Mouse (Mus musculus): ENCODE measurements around the gene Camkmt. TPM values are rescaled to one million over a fixed set of nuclear protein-coding genes. Genes with fewer than 3 reads are reported as not detected.

The Camkmt gene
- polyA plus RNA-seq, 1 experiment from 2014 or later = 8.2 TPM

DNA sequence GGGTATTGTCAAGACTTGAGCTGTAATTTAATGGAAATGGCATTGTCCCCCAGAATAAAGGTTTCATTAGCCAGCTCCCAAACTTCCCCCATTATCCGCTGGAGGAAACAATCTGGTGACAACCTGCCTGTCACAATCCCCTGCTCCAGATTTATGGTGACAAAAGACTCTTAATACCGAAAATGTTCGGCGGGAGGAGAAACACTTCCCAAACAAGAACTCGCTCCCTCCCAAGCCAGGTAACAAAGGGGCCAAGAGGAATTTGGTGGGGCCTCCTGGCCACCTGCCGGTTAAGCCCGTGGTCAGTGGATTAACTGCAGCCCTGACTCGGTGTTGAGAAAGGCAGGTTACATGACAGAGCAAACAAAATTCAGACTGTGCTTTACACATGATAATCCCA is 383.5 kb downstream of the Camkmt start:
- WGBS = 10% methylated on average over 8 of the region's 8 CpGs
- Histone ChIP-seq H3K9ac (ENCODE audit: low read length) (no peak overlapping the region), H3K4me1 (ENCODE audit: control insufficient read depth in 2 of 2, insufficient read depth in 2 of 2, low read length in 2 of 2) (no peaks in the 10 kb centered on the region; a peak in 1 of 4 replicates), H3K9me3 (ENCODE audit: control insufficient read depth, low read length) (no peaks in the 10 kb centered on the region), H3K27me3 (ENCODE audit: control insufficient read depth, insufficient read depth, low read length) (peaks cover 88% of the 10 kb centered on the region), H3K36me3 (ENCODE audit: control insufficient read depth, insufficient read depth, low read length) (no peaks in the 10 kb centered on the region), H3K4me3 (ENCODE audit: control insufficient read depth in 1 of 2, insufficient read depth in 1 of 2, low read depth in 1 of 2, low read length in 2 of 2) (no peak overlapping the region), H3K27ac (replicated peaks in 1 of 2; ENCODE audit: control insufficient read depth in 1 of 2, insufficient read depth in 1 of 2, low read depth in 2 of 2, low read length in 2 of 2) (no peak overlapping the region), H3K4me2 (ENCODE audit: low read length) (no peak overlapping the region)
- no peak for ATAC-seq (ENCODE audit: insufficient number of reproducible peaks, insufficient read depth, low FRiP score, low read depth)

DNA sequence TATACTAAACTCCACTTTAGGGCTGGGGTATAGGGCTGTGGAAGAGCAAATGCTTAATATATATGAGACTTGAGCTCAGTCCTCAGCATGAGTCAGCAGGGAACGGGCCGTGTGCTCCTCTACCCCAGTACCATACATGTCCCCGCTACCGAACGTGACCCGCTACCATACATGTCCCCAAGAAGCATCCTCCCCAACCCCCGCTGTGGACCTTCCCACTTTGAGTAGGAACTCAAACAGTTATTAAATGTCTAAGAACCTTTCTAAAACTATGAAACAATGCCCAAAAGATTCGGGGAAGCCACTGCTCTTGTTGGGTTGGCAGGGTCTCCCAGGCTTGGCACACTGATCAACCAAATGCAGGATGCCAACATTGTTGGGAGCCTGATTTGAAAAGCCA is 390.9 kb downstream of the Camkmt start:
- Histone ChIP-seq H3K27ac (replicated peaks in 1 of 2; ENCODE audit: control insufficient read depth in 1 of 2, insufficient read depth in 1 of 2, low read depth in 2 of 2, low read length in 2 of 2) (no peak overlapping the region), H3K36me3 (ENCODE audit: control insufficient read depth, insufficient read depth, low read length) (no peaks in the 10 kb centered on the region), H3K9me3 (ENCODE audit: control insufficient read depth, low read length) (no peaks in the 10 kb centered on the region), H3K4me1 (ENCODE audit: control insufficient read depth in 2 of 2, insufficient read depth in 2 of 2, low read length in 2 of 2) (peaks cover 0 to 3% of the 10 kb centered on the region in 2 experiments; a peak in 1 of 4 replicates), H3K4me3 (ENCODE audit: control insufficient read depth in 1 of 2, insufficient read depth in 1 of 2, low read depth in 1 of 2, low read length in 2 of 2) (no peak overlapping the region), H3K9ac (ENCODE audit: low read length) (no peak overlapping the region), H3K4me2 (ENCODE audit: low read length) (no peak overlapping the region), H3K27me3 (ENCODE audit: control insufficient read depth, insufficient read depth, low read length) (peaks cover 90% of the 10 kb centered on the region)
- no peak for ATAC-seq (ENCODE audit: insufficient number of reproducible peaks, insufficient read depth, low FRiP score, low read depth)
- 87% methylated on average over 8 of the region's 8 CpGs for WGBS

DNA sequence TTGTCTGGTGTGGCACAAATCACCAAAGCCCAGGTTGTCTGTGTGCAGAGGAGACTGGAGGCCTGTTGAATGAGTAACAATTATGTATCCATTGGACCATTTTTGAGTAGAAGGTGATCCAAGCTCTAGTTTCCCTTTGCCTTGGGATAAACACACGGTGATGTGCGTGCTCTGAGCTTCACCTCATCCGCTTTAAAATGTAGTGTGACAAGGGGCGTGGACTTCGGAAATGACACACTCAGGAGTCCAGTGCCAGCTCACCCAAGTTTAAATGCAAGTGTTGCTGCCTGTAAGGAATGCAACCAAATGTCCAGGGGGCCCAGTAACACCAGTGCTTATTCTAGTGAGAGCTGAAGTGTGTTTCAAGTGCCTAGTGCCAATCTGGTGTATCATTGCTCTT is 392.7 kb downstream of the Camkmt start:
- no peak overlapping the region for H3K4me2 ChIP-seq (ENCODE audit: low read length)
- H3K9ac ChIP-seq (ENCODE audit: low read length) = no peak overlapping the region
- H3K36me3 ChIP-seq (ENCODE audit: control insufficient read depth, insufficient read depth, low read length) = no peaks in the 10 kb centered on the region
- no peak for ATAC-seq (ENCODE audit: insufficient number of reproducible peaks, insufficient read depth, low FRiP score, low read depth)
- H3K9me3 ChIP-seq (ENCODE audit: control insufficient read depth, low read length) = no peaks in the 10 kb centered on the region
- no peak overlapping the region for H3K27ac ChIP-seq (replicated peaks in 1 of 2; ENCODE audit: control insufficient read depth in 1 of 2, insufficient read depth in 1 of 2, low read depth in 2 of 2, low read length in 2 of 2)
- H3K27me3 ChIP-seq (ENCODE audit: control insufficient read depth, insufficient read depth, low read length) = peaks cover 94% of the 10 kb centered on the region
- H3K4me3 ChIP-seq (ENCODE audit: control insufficient read depth in 1 of 2, insufficient read depth in 1 of 2, low read depth in 1 of 2, low read length in 2 of 2) = no peak overlapping the region
- 85% methylated on average over 5 of the region's 5 CpGs for WGBS
- H3K4me1 ChIP-seq (ENCODE audit: control insufficient read depth in 2 of 2, insufficient read depth in 2 of 2, low read length in 2 of 2) = peaks cover 4 to 10% of the 10 kb centered on the region in 2 experiments; a peak in 3 of 4 replicates

DNA sequence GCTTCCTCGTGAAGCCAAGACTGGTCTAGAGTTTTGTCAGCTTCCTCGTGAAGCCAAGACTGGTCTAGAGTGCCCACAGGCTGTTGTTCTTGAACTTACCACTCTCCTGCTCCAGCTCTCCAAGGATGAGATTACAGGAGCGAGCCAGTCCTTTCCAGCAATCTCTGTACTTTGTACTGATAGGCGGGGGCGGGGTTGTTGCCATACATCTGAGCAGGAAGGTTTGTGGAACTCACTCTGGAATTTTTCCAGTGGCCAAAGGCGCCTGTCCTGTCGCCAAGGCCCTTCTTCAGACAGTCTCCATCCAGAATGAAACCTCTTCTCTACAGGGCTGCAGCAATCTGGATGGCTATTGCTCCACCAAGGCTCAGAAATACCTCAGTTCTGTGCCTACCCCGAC is 393.7 kb downstream of the Camkmt start:
- WGBS = 26% methylated on average over 8 of the region's 8 CpGs
- Histone ChIP-seq H3K36me3 (ENCODE audit: control insufficient read depth, insufficient read depth, low read length) (no peaks in the 10 kb centered on the region), H3K4me1 (ENCODE audit: control insufficient read depth in 2 of 2, insufficient read depth in 2 of 2, low read length in 2 of 2) (peaks cover 4 to 10% of the 10 kb centered on the region in 2 experiments; a peak in 3 of 4 replicates), H3K27ac (replicated peaks in 1 of 2; ENCODE audit: control insufficient read depth in 1 of 2, insufficient read depth in 1 of 2, low read depth in 2 of 2, low read length in 2 of 2) (no peak overlapping the region), H3K4me2 (ENCODE audit: low read length) (no peak overlapping the region), H3K9me3 (ENCODE audit: control insufficient read depth, low read length) (no peaks in the 10 kb centered on the region), H3K9ac (ENCODE audit: low read length) (no peak overlapping the region), H3K4me3 (ENCODE audit: control insufficient read depth in 1 of 2, insufficient read depth in 1 of 2, low read depth in 1 of 2, low read length in 2 of 2) (no peak overlapping the region), H3K27me3 (ENCODE audit: control insufficient read depth, insufficient read depth, low read length) (peaks cover 99% of the 10 kb centered on the region)
- no peak for ATAC-seq (ENCODE audit: insufficient number of reproducible peaks, insufficient read depth, low FRiP score, low read depth)

DNA sequence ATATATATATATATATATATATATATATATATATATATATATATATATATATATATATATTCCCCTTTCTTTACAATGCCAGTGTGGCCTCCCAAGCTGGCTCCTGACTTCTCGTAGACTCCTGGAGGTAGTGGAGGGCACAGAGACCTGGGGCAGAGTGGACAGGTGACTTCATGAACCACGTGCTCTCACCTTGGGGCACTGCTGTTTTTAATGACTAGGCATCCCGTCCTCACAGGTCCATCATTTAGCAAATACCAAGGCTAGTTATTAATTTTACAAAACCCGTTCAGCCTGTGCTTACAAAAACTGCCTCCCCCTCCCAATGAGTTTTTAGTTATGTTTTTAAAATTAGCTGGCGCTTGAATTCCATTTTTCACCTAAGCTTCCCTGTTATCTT is 394.2 kb downstream of the Camkmt start:
- Histone ChIP-seq H3K9me3 (ENCODE audit: control insufficient read depth, low read length) (no peaks in the 10 kb centered on the region), H3K9ac (ENCODE audit: low read length) (no peak overlapping the region), H3K4me2 (ENCODE audit: low read length) (no peak overlapping the region), H3K4me3 (ENCODE audit: control insufficient read depth in 1 of 2, insufficient read depth in 1 of 2, low read depth in 1 of 2, low read length in 2 of 2) (no peak overlapping the region), H3K36me3 (ENCODE audit: control insufficient read depth, insufficient read depth, low read length) (no peaks in the 10 kb centered on the region), H3K27ac (replicated peaks in 1 of 2; ENCODE audit: control insufficient read depth in 1 of 2, insufficient read depth in 1 of 2, low read depth in 2 of 2, low read length in 2 of 2) (no peak overlapping the region), H3K27me3 (ENCODE audit: control insufficient read depth, insufficient read depth, low read length) (peaks cover 99% of the 10 kb centered on the region), H3K4me1 (ENCODE audit: control insufficient read depth in 2 of 2, insufficient read depth in 2 of 2, low read length in 2 of 2) (peaks cover 4 to 10% of the 10 kb centered on the region in 2 experiments; a peak in 3 of 4 replicates)
- 41% methylated on average over 5 of the region's 5 CpGs for WGBS
- ATAC-seq (ENCODE audit: insufficient number of reproducible peaks, insufficient read depth, low FRiP score, low read depth) = no peak

DNA sequence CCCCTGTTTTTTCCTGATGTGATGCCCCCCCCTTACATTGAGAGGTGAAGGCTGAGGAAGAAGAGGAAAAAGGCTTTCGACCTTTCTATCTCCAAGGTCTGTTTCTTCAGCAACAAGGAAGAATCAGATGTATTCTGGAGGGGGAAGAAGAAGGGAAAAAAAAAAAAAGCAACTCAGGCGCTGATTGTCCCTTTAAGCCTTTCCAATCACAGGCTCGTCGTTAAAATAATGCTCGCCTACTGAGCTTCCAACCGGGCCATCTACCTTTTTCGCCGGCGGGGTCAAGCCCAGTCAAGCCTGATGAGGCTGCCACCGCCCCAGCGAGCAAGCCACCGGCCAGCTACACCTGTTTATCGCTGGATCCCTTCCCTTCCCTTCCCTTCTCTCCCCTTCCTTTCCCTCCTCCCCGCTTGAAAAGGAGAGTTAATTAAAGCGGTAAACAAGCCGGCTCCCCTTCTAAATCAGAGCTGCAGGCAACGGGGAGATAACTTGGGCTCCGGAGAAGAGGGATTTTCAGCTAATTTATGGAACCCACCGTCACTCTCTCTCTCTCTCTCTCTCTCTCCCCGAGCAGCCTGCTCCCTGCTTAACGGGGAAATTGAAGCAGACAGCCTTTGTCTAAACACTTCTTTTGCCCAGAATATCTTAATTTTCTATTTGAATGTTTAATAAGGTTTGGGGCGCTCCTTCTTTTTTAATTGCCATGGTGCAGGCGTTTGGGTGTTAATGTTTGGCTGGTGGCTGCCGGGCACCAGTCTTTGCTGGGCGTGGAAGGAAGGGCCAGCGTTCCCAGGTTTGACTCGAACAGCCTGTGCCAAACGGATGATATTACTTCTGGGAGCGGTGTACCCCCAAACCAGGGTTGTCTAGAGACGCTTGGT is 395.0 kb downstream of the Camkmt start:
- peak overlapping the region in 1 of 2 experiments; percentile 26; a peak in 1 of 4 replicates for H3K4me3 ChIP-seq (ENCODE audit: control insufficient read depth in 1 of 2, insufficient read depth in 1 of 2, low read depth in 1 of 2, low read length in 2 of 2)

DNA sequence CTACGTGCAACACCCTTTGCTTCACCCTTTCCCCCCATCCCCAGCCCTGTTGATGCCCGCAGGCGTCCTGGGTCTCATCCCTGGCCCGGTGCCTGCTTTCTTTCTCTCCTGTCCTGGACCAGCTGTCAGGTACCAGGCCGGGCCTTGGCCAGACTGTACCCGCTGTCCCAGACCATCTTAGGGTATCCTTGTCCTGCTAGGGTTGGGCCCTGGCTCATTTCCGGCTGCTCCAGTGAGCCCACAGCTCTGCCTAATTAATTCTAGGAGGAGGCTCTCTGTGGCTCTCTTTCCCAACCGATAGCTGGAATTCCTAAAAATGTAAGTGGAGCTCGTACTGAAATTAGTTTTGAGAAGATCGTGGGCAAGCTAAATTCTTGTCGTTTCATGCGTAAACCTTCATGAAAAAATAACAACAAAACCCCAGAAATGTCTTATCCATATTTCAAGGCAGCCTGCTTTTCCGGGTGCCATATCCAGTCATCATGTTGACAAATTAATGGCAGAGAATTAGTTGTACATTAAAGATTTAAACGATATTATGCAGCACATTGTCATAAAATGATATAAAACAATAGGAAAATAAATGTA is 395.7 kb downstream of the Camkmt start:
- H3K4me2 ChIP-seq (ENCODE audit: low read length) = peak overlapping the region; percentile 59
- H3K4me3 ChIP-seq (ENCODE audit: control insufficient read depth in 1 of 2, insufficient read depth in 1 of 2, low read depth in 1 of 2, low read length in 2 of 2) = peak overlapping the region in 1 of 2 experiments; percentile 26; a peak in 2 of 4 replicates
- no peak overlapping the region for H3K27ac ChIP-seq (replicated peaks in 1 of 2; ENCODE audit: control insufficient read depth in 1 of 2, insufficient read depth in 1 of 2, low read depth in 2 of 2, low read length in 2 of 2)
- H3K36me3 ChIP-seq (ENCODE audit: control insufficient read depth, insufficient read depth, low read length) = no peaks in the 10 kb centered on the region
- no peaks in the 10 kb centered on the region for H3K9me3 ChIP-seq (ENCODE audit: control insufficient read depth, low read length)
- 3% methylated on average over 14 of the region's 14 CpGs for WGBS
- no peak for ATAC-seq (ENCODE audit: insufficient number of reproducible peaks, insufficient read depth, low FRiP score, low read depth)
- peaks cover 98% of the 10 kb centered on the region for H3K27me3 ChIP-seq (ENCODE audit: control insufficient read depth, insufficient read depth, low read length)
- H3K9ac ChIP-seq (ENCODE audit: low read length) = no peak overlapping the region
- H3K4me1 ChIP-seq (ENCODE audit: control insufficient read depth in 2 of 2, insufficient read depth in 2 of 2, low read length in 2 of 2) = peaks cover 4 to 10% of the 10 kb centered on the region in 2 experiments; a peak in 3 of 4 replicates

More for the DNA sequence above, 395.0 kb downstream of the Camkmt start:
- ATAC-seq (ENCODE audit: insufficient number of reproducible peaks, insufficient read depth, low FRiP score, low read depth) = no peak
- Histone ChIP-seq H3K27me3 (ENCODE audit: control insufficient read depth, insufficient read depth, low read length) (peaks cover 99% of the 10 kb centered on the region), H3K9ac (ENCODE audit: low read length) (no peak overlapping the region), H3K9me3 (ENCODE audit: control insufficient read depth, low read length) (no peaks in the 10 kb centered on the region), H3K4me1 (ENCODE audit: control insufficient read depth in 2 of 2, insufficient read depth in 2 of 2, low read length in 2 of 2) (peaks cover 4 to 10% of the 10 kb centered on the region in 2 experiments; a peak in 3 of 4 replicates), H3K4me2 (ENCODE audit: low read length) (peak overlapping the region; percentile 59), H3K27ac (replicated peaks in 1 of 2; ENCODE audit: control insufficient read depth in 1 of 2, insufficient read depth in 1 of 2, low read depth in 2 of 2, low read length in 2 of 2) (no peak overlapping the region), H3K36me3 (ENCODE audit: control insufficient read depth, insufficient read depth, low read length) (no peaks in the 10 kb centered on the region)
- 1% methylated on average over 30 of the region's 30 CpGs for WGBS

Measured in heart, embryonic 14.5 days (tissue).